Mouse (Mus musculus) lung, postnatal 0 days (tissue): ENCODE measurements around the gene Hba-a1. TPM values are rescaled to one million over a fixed set of nuclear protein-coding genes. Genes with fewer than 3 reads are reported as not detected.
"Not testable (repeated sequence)": the region's sequence is repeated elsewhere in the genome, so short reads cannot be mapped to it uniquely, and the experiment has no call there.

ENCODE experiments used
- ATAC-seq: fragments of 200-750 bp; cut with Nextera tagmentation; 2 replicates; pipeline ENCODE4 v1.8.0; 2017; ENCODE audit warnings: moderate library complexity
- DNase-seq: peaks from one replicate; pipeline ENCODE4 v3.0.0-alpha.2; 2016; ENCODE audit warnings: low spot score
- H3K27ac ChIP-seq: fragments of 300-500 bp; sonication (generic); 2 replicates; pipeline ENCODE4 v1.5.1; 2014; ENCODE audit warnings: antibody characterized with exemption, mild to moderate bottlenecking, low read length, mixed read lengths
- H3K27me3 ChIP-seq: fragments of 300-500 bp; sonication (generic); replicated peaks from 2 replicates; pipeline ENCODE4 v1.6.1; 2014; ENCODE audit warnings: low read length, mixed read lengths; ENCODE audit not compliant: insufficient read depth
- H3K36me3 ChIP-seq: fragments of 300-500 bp; sonication (generic); 2 replicates; pipeline ENCODE4 v1.6.1; 2014; ENCODE audit warnings: low read length, mixed read lengths; ENCODE audit not compliant: insufficient read depth
- H3K4me1 ChIP-seq: fragments of 300-500 bp; sonication (generic); 2 replicates; pipeline ENCODE4 v1.6.1; 2014; ENCODE audit warnings: antibody characterized with exemption, low read depth, low read length, mixed read lengths; ENCODE audit not compliant: insufficient read depth
- H3K4me2 ChIP-seq: fragments of 300-500 bp; sonication (generic); replicated peaks from 2 replicates; pipeline ENCODE4 v1.6.1; 2014; ENCODE audit warnings: low read depth, mild to moderate bottlenecking, low read length, moderate library complexity, mixed read lengths
- H3K4me3 ChIP-seq: fragments of 300-500 bp; sonication (generic); 2 replicates; pipeline ENCODE4 v1.5.1; 2014; ENCODE audit warnings: low read depth, low read length
- H3K9ac ChIP-seq: fragments of 300-500 bp; sonication (generic); replicated peaks from 2 replicates; pipeline ENCODE4 v1.6.1; 2014; ENCODE audit warnings: low read depth, mild to moderate bottlenecking
- H3K9me3 ChIP-seq: fragments of 300-500 bp; sonication (generic); 2 replicates; pipeline ENCODE4 v1.6.1; 2016; ENCODE audit warnings: low read length, mixed read lengths
- CTCF ChIP-seq: IDR thresholded peaks from 2 replicates; pipeline ENCODE4 v1.5.1; 2016; ENCODE audit warnings: antibody characterized with exemption, mild to moderate bottlenecking
- EP300 ChIP-seq: IDR thresholded peaks from 2 replicates; pipeline ENCODE4 v1.6.1; 2016; ENCODE audit warnings: antibody characterized with exemption, mild to moderate bottlenecking, control low read depth
- WGBS: fragments of 180-500 bp; shearing (Covaris S2); extraction: QIAGEN DNeasy Blood & Tissue Kit; methylation state at CpG from one replicate; pipeline ENCODE4 v1.1.7; 2014; 5-methylcytosine and 5-hydroxymethylcytosine counted together
- polyA plus RNA-seq: library from polyadenylated mRNA; unstranded; fragments of >200 nt; fragmentation: Nextera tagmentation; extraction: Ambion mirVana; gene quantifications from 2 replicates; pipeline ENCODE4 v1.2.1, GENCODE M21; 2015

The Hba-a1 gene
- 11,284 and 13,685 TPM in 2 replicates for polyA plus RNA-seq

- not testable (repeated sequence) for H3K27ac ChIP-seq
- ATAC-seq: peak; percentile 64
These were observed at the start of gene Hba-a1 for GRCm38 (mm10) chr11:32283091-32283777. Hba-a1 (plus strand) TSS chr11:32283511.

GRCm38 (mm10) chr11:32233895-32234294, 49.4 kb upstream of the Hba-a1 start:
- 91% methylated on average over 3 of the region's 3 CpGs for WGBS
- Histone ChIP-seq H3K4me1 (no peaks in the 10 kb centered on the region; the same call in 1 of the 2 replicates), H3K27ac (no peak overlapping the region), H3K9ac (no peak overlapping the region), H3K9me3 (no peaks in the 10 kb centered on the region), H3K36me3 (0 out of 2 replicates have a peak, but pooled peaks cover 5% of the 10 kb centered on the region), H3K4me2 (no peak overlapping the region), H3K27me3 (no peaks in the 10 kb centered on the region), H3K4me3 (no peak overlapping the region)
- DNase-seq: no peak
- TF ChIP-seq EP300: no peak
- no peak for TF ChIP-seq CTCF
- ATAC-seq: no peak

More at GRCm38 (mm10) chr11:32283091-32283777, at the start of gene Hba-a1:
- not testable (repeated sequence) for H3K4me3 ChIP-seq, H3K9ac ChIP-seq, H3K9me3 ChIP-seq, H3K27me3 ChIP-seq, DNase-seq, H3K4me2 ChIP-seq, H3K36me3 ChIP-seq, H3K4me1 ChIP-seq
- 60% methylated on average over 1 of the region's 5 CpGs for WGBS

GRCm38 (mm10) chr11:32234816-32235485, 48.4 kb upstream of the Hba-a1 start:
- no peak overlapping the region for H3K4me3 ChIP-seq
- no peak for DNase-seq
- TF ChIP-seq CTCF: no peak
- H3K4me1 ChIP-seq: no peaks in the 10 kb centered on the region; the same call in 1 of the 2 replicates
- 90% methylated on average over 6 of the region's 6 CpGs for WGBS
- H3K9ac ChIP-seq: no peak overlapping the region
- no peak overlapping the region for H3K27ac ChIP-seq
- 0 out of 2 replicates have a peak, but pooled peaks cover 5% of the 10 kb centered on the region for H3K36me3 ChIP-seq
- H3K4me2 ChIP-seq: no peak overlapping the region
- no peak for ATAC-seq
- H3K27me3 ChIP-seq: no peaks in the 10 kb centered on the region
- no peaks in the 10 kb centered on the region for H3K9me3 ChIP-seq

- Histone ChIP-seq H3K27me3 (no peaks in the 10 kb centered on the region), H3K4me1 (no peaks in the 10 kb centered on the region; the same call in 1 of the 2 replicates), H3K4me2 (no peak overlapping the region), H3K4me3 (no peak overlapping the region), H3K9ac (no peak overlapping the region), H3K27ac (no peak overlapping the region), H3K36me3 (peaks cover 6% of the 10 kb centered on the region; the same call in 1 of the 2 replicates), H3K9me3 (no peaks in the 10 kb centered on the region)
- ATAC-seq (peak; percentile 33), DNase-seq (peak; percentile 59)
- WGBS: 32% methylated on average over 3 of the region's 3 CpGs
- TF ChIP-seq EP300 (no peak), CTCF (no peak)
These were observed 47.7 kb upstream of the Hba-a1 start for GRCm38 (mm10) chr11:32235646-32236045.

- DNase-seq: no peak
- Histone ChIP-seq H3K9ac (no peak overlapping the region), H3K4me3 (no peak overlapping the region), H3K4me1 (no peaks in the 10 kb centered on the region; the same call in 1 of the 2 replicates), H3K27ac (no peak overlapping the region), H3K4me2 (no peak overlapping the region), H3K9me3 (no peaks in the 10 kb centered on the region), H3K27me3 (no peaks in the 10 kb centered on the region), H3K36me3 (peaks cover 11% of the 10 kb centered on the region; the same call in 1 of the 2 replicates)
- no peak for ATAC-seq
- TF ChIP-seq CTCF (no peak), EP300 (no peak)
- WGBS: 64% methylated on average over 2 of the region's 2 CpGs
These were observed 47.2 kb upstream of the Hba-a1 start for GRCm38 (mm10) chr11:32236132-32236531.

- Histone ChIP-seq H3K4me1 (no peaks in the 10 kb centered on the region; the same call in 1 of the 2 replicates), H3K4me2 (no peak overlapping the region), H3K36me3 (peaks cover 9% of the 10 kb centered on the region; the same call in 1 of the 2 replicates), H3K27me3 (no peaks in the 10 kb centered on the region), H3K9me3 (no peaks in the 10 kb centered on the region), H3K27ac (no peak overlapping the region), H3K9ac (no peak overlapping the region), H3K4me3 (no peak overlapping the region)
- peak; percentile 24; the same call in 1 of the 2 replicates for ATAC-seq
- 63% methylated on average over 9 of the region's 9 CpGs for WGBS
- TF ChIP-seq CTCF (peak; percentile 79), EP300 (no peak)
- DNase-seq: peak; percentile 68
These were observed 46.5 kb upstream of the Hba-a1 start for GRCm38 (mm10) chr11:32236712-32237410.
